ENCODE assay signal across 25 mouse cellular contexts in genomic region chr5:92767857-92768291, GRCm38 (mm10).
DNase-seq lines count a peak whose midpoint lies in the region; ATAC-seq and TF ChIP-seq lines count a peak whose summit lies in the region.
"Had no signal": no experiment of that assay in that cellular context is flagged by ENCODE, and none has a peak within 500 bp of the region (broad histone marks: within the 10 kb centered on the region; RNA-seq: fewer than 3 reads in every experiment).

No protein-coding gene starts in this region.

- peaks cover 38% of the 10 kb centered on the region for H3K4me1 ChIP-seq in kidney, embryonic 15.5 days
- H3K4me1 ChIP-seq in intestine, embryonic 16.5 days (ENCODE audit: control insufficient read depth, insufficient read depth, low read length), result peaks cover 9% of the 10 kb centered on the region
- H3K4me1 ChIP-seq in stomach, postnatal 0 days (replicated peaks; ENCODE audit: control insufficient read depth, insufficient read depth), result no peaks in the 10 kb centered on the region
- H3K4me1 ChIP-seq: forebrain, embryonic 12.5 days; megakaryocyte, embryonic 14.5 days; neural tube, embryonic 12.5 days had no signal

- peak overlapping the region; percentile 84 for H3K27ac ChIP-seq in kidney, embryonic 15.5 days
- no peak overlapping the region for H3K27ac ChIP-seq in intestine, embryonic 16.5 days (ENCODE audit: low read length)
- 0 out of 2 replicates have a peak overlapping the region, but pooled peaks have one; percentile 18 for H3K27ac ChIP-seq in stomach, postnatal 0 days (replicated peaks)
- H3K27ac ChIP-seq: embryonic facial prominence, embryonic 13.5 days; forebrain, embryonic 12.5 days; gastrocnemius, adult 2 months; hindbrain, embryonic 13.5 days; limb, embryonic 12.5 days; neural tube, embryonic 12.5 days had no signal

- no peak for TF ChIP-seq EP300 in stomach, postnatal 0 days (optimal IDR thresholded peaks at IDR 0.05)

- no peak for TF ChIP-seq CTCF in stomach, postnatal 0 days (IDR thresholded peaks at IDR 0.05; ENCODE audit: low read depth)

- no peaks in the 10 kb centered on the region for H3K27me3 ChIP-seq in kidney, embryonic 15.5 days
- no peaks in the 10 kb centered on the region for H3K27me3 ChIP-seq in intestine, embryonic 16.5 days (replicated peaks; ENCODE audit: control insufficient read depth, insufficient read depth, low read length)
- H3K27me3 ChIP-seq in stomach, postnatal 0 days (ENCODE audit: control insufficient read depth, insufficient read depth, low read length), result no peaks in the 10 kb centered on the region
- H3K27me3 ChIP-seq: embryonic facial prominence, embryonic 13.5 days; forebrain, embryonic 12.5 days; heart, embryonic 12.5 days; hindbrain, embryonic 13.5 days; limb, embryonic 12.5 days; megakaryocyte, embryonic 14.5 days; neural tube, embryonic 12.5 days had no signal

- DNase-seq in embryo, embryonic 10 days (ENCODE audit: low spot score), result peak; percentile 28
- DNase-seq in embryo, embryonic 10.5 days (ENCODE audit: low spot score), result no peak
- DNase-seq in kidney, postnatal 10 days, result no peak
- no peak for DNase-seq in stomach, postnatal 0 days (ENCODE audit: low spot score)
- no peak for DNase-seq in adrenal gland, adult 8-10 months
- DNase-seq in adrenal gland, postnatal 10 days, result no peak
- DNase-seq: adrenal gland, postnatal 25 days; cerebellum, adult 9-10 months; gastrocnemius, adult 2 months; heart, postnatal 36 days; lung, embryonic 14.5 days; lung, postnatal 36 days; midbrain, embryonic 14.5 days; thymus, postnatal 36 days had no signal

- H3K9ac ChIP-seq in kidney, embryonic 15.5 days, result no peak overlapping the region
- no peak overlapping the region for H3K9ac ChIP-seq in intestine, embryonic 16.5 days (ENCODE audit: low read depth, low read length)
- H3K9ac ChIP-seq in stomach, postnatal 0 days (ENCODE audit: low read length), result no peak overlapping the region
- H3K9ac ChIP-seq: embryonic facial prominence, embryonic 13.5 days; forebrain, embryonic 12.5 days; heart, embryonic 12.5 days; hindbrain, embryonic 13.5 days; limb, embryonic 12.5 days; lung, embryonic 14.5 days; neural tube, embryonic 12.5 days had no signal

- peak; percentile 74 for ATAC-seq in kidney, embryonic 15.5 days (replicated peaks; ENCODE audit: low FRiP score)
- peak; percentile 68 for ATAC-seq in intestine, embryonic 16.5 days
- 0 out of 2 replicates have a peak, but pooled peaks have one; percentile 41 for ATAC-seq in stomach, postnatal 0 days (ENCODE audit: low FRiP score, low TSS enrichment)

- no peaks in the 10 kb centered on the region for H3K36me3 ChIP-seq in kidney, embryonic 15.5 days
- no peaks in the 10 kb centered on the region for H3K36me3 ChIP-seq in intestine, embryonic 16.5 days (ENCODE audit: control insufficient read depth, insufficient read depth, low read length)
- no peaks in the 10 kb centered on the region for H3K36me3 ChIP-seq in stomach, postnatal 0 days (ENCODE audit: control insufficient read depth, insufficient read depth, low read length)
- H3K36me3 ChIP-seq: embryonic facial prominence, embryonic 13.5 days; forebrain, embryonic 12.5 days; heart, embryonic 12.5 days; hindbrain, embryonic 13.5 days; limb, embryonic 12.5 days; neural tube, embryonic 12.5 days had no signal

- H3K4me3 ChIP-seq in kidney, embryonic 15.5 days (replicated peaks), result no peak overlapping the region
- H3K4me3 ChIP-seq in intestine, embryonic 16.5 days (ENCODE audit: low read length), result no peak overlapping the region
- H3K4me3 ChIP-seq in stomach, postnatal 0 days (ENCODE audit: low read depth, low read length), result no peak overlapping the region
- H3K4me3 ChIP-seq: embryonic facial prominence, embryonic 13.5 days; erythroblast, embryonic 14.5 days; forebrain, embryonic 12.5 days; gastrocnemius, adult 2 months; heart, embryonic 12.5 days; hindbrain, embryonic 13.5 days; limb, embryonic 12.5 days; megakaryocyte, embryonic 14.5 days; neural tube, embryonic 12.5 days had no signal

- 0 out of 2 replicates have a peak overlapping the region, but pooled peaks have one; percentile 23 for H3K4me2 ChIP-seq in kidney, embryonic 15.5 days
- no peak overlapping the region for H3K4me2 ChIP-seq in intestine, embryonic 16.5 days (ENCODE audit: low read depth, low read length)
- no peak overlapping the region for H3K4me2 ChIP-seq in stomach, postnatal 0 days (replicated peaks; ENCODE audit: low read depth)
- H3K4me2 ChIP-seq: embryonic facial prominence, embryonic 13.5 days; forebrain, embryonic 12.5 days; heart, embryonic 12.5 days; hindbrain, embryonic 13.5 days; limb, embryonic 12.5 days; liver, embryonic 11.5 days; lung, embryonic 14.5 days; neural tube, embryonic 12.5 days had no signal

- WGBS in kidney, embryonic 15.5 days, result 23% methylated on average over 6 of the region's 6 CpGs
- WGBS in intestine, embryonic 16.5 days, result 36% methylated on average over 6 of the region's 6 CpGs
- 37% methylated on average over 6 of the region's 6 CpGs for WGBS in stomach, postnatal 0 days

- H3K9me3 ChIP-seq in kidney, embryonic 15.5 days (replicated peaks), result no peaks in the 10 kb centered on the region
- no peaks in the 10 kb centered on the region for H3K9me3 ChIP-seq in intestine, embryonic 16.5 days (ENCODE audit: control insufficient read depth, low read length)
- no peaks in the 10 kb centered on the region for H3K9me3 ChIP-seq in stomach, postnatal 0 days (ENCODE audit: control insufficient read depth, low read length)
- H3K9me3 ChIP-seq: embryonic facial prominence, embryonic 13.5 days; forebrain, embryonic 12.5 days; heart, embryonic 12.5 days; hindbrain, embryonic 13.5 days had no signal
